Mouse (Mus musculus): ENCODE data around the gene Necab2. TPM values are rescaled to one million over a fixed set of nuclear protein-coding genes. Genes with fewer than 3 reads are reported as not detected.

The Necab2 gene
- total and polyA plus RNA-seq, 2 experiments from 2014 or later, result 56.1 to 58.5 TPM

DNA sequence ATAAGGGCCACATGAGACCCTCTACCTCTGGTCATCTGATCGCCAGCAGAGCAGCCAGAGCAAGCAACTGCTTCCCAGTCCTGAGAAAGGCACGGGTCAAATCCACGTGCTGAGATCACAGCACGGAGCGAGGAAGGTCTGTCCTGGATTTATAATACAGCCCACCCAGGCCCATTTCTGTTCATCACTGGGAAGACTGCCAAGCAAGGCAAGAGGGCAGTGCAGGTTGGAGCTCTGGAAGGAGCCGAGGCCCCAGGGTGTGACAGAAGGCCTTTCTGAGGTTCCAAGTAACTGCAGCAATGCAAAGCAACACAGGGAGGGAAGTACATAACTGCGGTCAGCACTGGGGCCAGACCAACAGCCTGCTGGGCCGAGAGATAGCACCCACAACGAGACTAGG, 64.0 kb downstream of the Necab2 start:
- H3K9ac ChIP-seq, result no peak overlapping the region
- H3K27me3 ChIP-seq (ENCODE audit: insufficient read depth, low read length), result no peaks in the 10 kb centered on the region
- no peaks in the 10 kb centered on the region for H3K4me1 ChIP-seq (ENCODE audit: insufficient read depth)
- no peak overlapping the region for H3K4me3 ChIP-seq (ENCODE audit: low read depth, low read length)
- peaks cover 92% of the 10 kb centered on the region for H3K36me3 ChIP-seq (ENCODE audit: insufficient read depth)
- no peaks in the 10 kb centered on the region for H3K9me3 ChIP-seq (ENCODE audit: low read length)
- DNase-seq, result no peak
- no peak overlapping the region for H3K4me2 ChIP-seq (ENCODE audit: low read depth)
- TF ChIP-seq CTCF (IDR thresholded peaks at IDR 0.05; ENCODE audit: low read depth), result no peak
- H3K27ac ChIP-seq (ENCODE audit: low read depth, low read length), result no peak overlapping the region
- 88% methylated on average over 9 of the region's 9 CpGs for WGBS
- ATAC-seq, result no peak

- Histone ChIP-seq H3K27me3 (ENCODE audit: insufficient read depth, low read length) (no peaks in the 10 kb centered on the region), H3K4me2 (ENCODE audit: low read depth) (no peak overlapping the region), H3K4me1 (ENCODE audit: insufficient read depth) (no peaks in the 10 kb centered on the region), H3K9ac (no peak overlapping the region), H3K4me3 (ENCODE audit: low read depth, low read length) (no peak overlapping the region), H3K36me3 (ENCODE audit: insufficient read depth) (peaks cover 90% of the 10 kb centered on the region), H3K9me3 (ENCODE audit: low read length) (no peaks in the 10 kb centered on the region), H3K27ac (ENCODE audit: low read depth, low read length) (no peak overlapping the region)
- no peak for DNase-seq
- 90% methylated on average over 7 of the region's 7 CpGs for WGBS
- no peak for ATAC-seq
- no peak for TF ChIP-seq CTCF (IDR thresholded peaks at IDR 0.05; ENCODE audit: low read depth)
These were observed 65.2 kb downstream of the Necab2 start for GRCm38 (mm10) chr8:119511722-119512121.

DNA sequence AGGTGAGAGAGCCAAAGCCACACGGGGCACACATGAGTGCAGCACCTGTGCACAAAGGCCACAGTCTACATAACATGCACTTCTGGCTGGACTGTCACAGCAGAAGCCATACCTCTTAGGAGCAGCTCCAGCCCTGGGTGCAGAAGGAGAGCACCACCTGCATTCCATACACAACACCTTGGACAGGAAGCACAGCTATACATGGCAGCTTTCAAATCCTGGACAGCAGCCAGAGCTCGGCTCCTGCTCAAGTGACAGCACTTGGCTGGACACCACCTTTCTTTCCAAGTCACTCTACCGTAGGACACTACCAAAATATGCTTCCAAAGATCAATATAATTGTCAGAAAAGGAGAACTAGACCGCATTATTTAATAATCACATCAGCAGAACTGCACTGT, 66.9 kb downstream of the Necab2 start:
- Histone ChIP-seq H3K4me1 (ENCODE audit: insufficient read depth) (no peaks in the 10 kb centered on the region), H3K4me3 (ENCODE audit: low read depth, low read length) (no peak overlapping the region), H3K27ac (ENCODE audit: low read depth, low read length) (no peak overlapping the region), H3K27me3 (ENCODE audit: insufficient read depth, low read length) (no peaks in the 10 kb centered on the region), H3K9ac (no peak overlapping the region), H3K9me3 (ENCODE audit: low read length) (no peaks in the 10 kb centered on the region), H3K36me3 (ENCODE audit: insufficient read depth) (peaks cover 94% of the 10 kb centered on the region), H3K4me2 (ENCODE audit: low read depth) (no peak overlapping the region)
- ATAC-seq (no peak), DNase-seq (no peak)
- TF ChIP-seq CTCF (IDR thresholded peaks at IDR 0.05; ENCODE audit: low read depth), result no peak
- 81% methylated on average over 4 of the region's 4 CpGs for WGBS

DNA sequence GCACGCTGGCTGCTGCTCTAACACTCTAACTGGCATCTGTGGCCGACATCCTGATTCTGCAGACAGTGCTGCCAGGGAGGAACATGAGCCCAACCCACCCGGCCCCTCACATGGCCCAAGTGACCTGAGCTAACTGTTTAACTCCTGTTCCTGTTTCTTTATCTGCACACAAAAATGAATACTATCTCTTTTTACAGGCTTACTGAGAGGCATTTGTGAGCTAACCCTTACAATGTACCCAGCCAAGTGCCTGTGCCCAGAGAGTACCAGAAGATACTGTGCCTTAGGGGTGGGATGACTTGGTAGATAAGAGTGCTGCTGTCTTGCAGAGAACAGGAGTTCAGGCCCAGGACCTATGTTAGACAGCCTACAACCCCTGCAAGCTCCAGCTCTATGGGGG, 68.4 kb downstream of the Necab2 start:
- Histone ChIP-seq H3K4me1 (ENCODE audit: insufficient read depth) (no peaks in the 10 kb centered on the region), H3K27me3 (ENCODE audit: insufficient read depth, low read length) (no peaks in the 10 kb centered on the region), H3K27ac (ENCODE audit: low read depth, low read length) (no peak overlapping the region), H3K4me3 (ENCODE audit: low read depth, low read length) (no peak overlapping the region), H3K9ac (no peak overlapping the region), H3K9me3 (ENCODE audit: low read length) (no peaks in the 10 kb centered on the region), H3K36me3 (ENCODE audit: insufficient read depth) (peaks cover 91% of the 10 kb centered on the region), H3K4me2 (ENCODE audit: low read depth) (no peak overlapping the region)
- no peak for TF ChIP-seq CTCF (IDR thresholded peaks at IDR 0.05; ENCODE audit: low read depth)
- ATAC-seq (no peak), DNase-seq (no peak)
- 83% methylated on average over 3 of the region's 3 CpGs for WGBS

DNA sequence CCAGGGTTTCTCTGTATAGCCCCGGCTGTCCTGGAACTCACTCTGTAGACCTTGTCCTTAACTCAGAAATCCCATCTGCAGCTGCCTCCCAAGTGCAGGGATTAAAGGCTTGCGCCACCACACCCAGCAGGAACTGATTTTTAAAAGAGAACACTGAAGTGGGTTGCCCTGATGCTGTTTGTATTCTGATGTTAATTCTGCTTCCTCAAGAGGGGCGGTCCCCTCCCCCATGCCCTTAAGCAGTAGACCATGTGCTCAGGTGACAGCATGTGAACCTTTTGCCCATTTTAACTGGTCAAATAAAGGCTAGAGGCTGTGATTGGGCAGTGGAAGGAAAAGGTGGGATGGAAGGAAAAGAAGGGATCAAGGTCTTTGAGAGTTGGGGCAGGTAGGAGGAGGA, 69.2 kb downstream of the Necab2 start:
- Histone ChIP-seq H3K36me3 (ENCODE audit: insufficient read depth) (peaks cover 91% of the 10 kb centered on the region), H3K27me3 (ENCODE audit: insufficient read depth, low read length) (no peaks in the 10 kb centered on the region), H3K9ac (no peak overlapping the region), H3K9me3 (ENCODE audit: low read length) (no peaks in the 10 kb centered on the region), H3K27ac (ENCODE audit: low read depth, low read length) (no peak overlapping the region), H3K4me1 (ENCODE audit: insufficient read depth) (no peaks in the 10 kb centered on the region), H3K4me3 (ENCODE audit: low read depth, low read length) (no peak overlapping the region), H3K4me2 (ENCODE audit: low read depth) (no peak overlapping the region)
- ATAC-seq (no peak), DNase-seq (no peak)
- no peak for TF ChIP-seq CTCF (IDR thresholded peaks at IDR 0.05; ENCODE audit: low read depth)
- WGBS, result 47% methylated on average over 3 of the region's 3 CpGs

GRCm38 (mm10) chr8:119516674-119517073, 70.2 kb downstream of the Necab2 start:
- Histone ChIP-seq H3K9ac (no peak overlapping the region), H3K4me1 (ENCODE audit: insufficient read depth) (no peaks in the 10 kb centered on the region), H3K27ac (ENCODE audit: low read depth, low read length) (no peak overlapping the region), H3K36me3 (ENCODE audit: insufficient read depth) (peaks cover 93% of the 10 kb centered on the region), H3K9me3 (ENCODE audit: low read length) (no peaks in the 10 kb centered on the region), H3K27me3 (ENCODE audit: insufficient read depth, low read length) (no peaks in the 10 kb centered on the region), H3K4me3 (ENCODE audit: low read depth, low read length) (no peak overlapping the region), H3K4me2 (ENCODE audit: low read depth) (no peak overlapping the region)
- ATAC-seq (no peak), DNase-seq (no peak)
- 41% methylated on average over 5 of the region's 5 CpGs for WGBS
- TF ChIP-seq CTCF (IDR thresholded peaks at IDR 0.05; ENCODE audit: low read depth), result no peak

DNA sequence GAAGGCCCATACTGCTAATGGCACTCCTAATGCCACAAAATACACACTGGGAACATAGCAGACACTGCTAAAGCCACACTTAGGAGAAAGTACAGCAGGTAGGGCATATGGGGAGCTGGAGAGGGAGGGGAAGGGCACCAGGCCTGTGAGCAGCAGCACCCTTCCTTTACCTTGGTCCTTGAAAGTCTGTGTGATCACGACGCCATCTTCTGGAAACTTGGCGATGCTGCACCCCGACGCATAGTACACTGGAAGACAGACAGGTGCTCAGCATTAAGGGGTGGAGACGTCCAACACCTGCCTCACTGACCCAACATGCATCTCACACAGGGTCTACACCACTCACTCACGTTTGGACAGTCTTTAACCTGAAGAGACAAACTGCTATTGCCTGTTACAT, 73.6 kb downstream of the Necab2 start:
- no peak for ATAC-seq
- no peak overlapping the region for H3K27ac ChIP-seq (ENCODE audit: low read depth, low read length)
- peak; percentile 25 for DNase-seq
- peaks cover 91% of the 10 kb centered on the region for H3K36me3 ChIP-seq (ENCODE audit: insufficient read depth)
- WGBS, result 70% methylated on average over 7 of the region's 7 CpGs
- H3K4me3 ChIP-seq (ENCODE audit: low read depth, low read length), result no peak overlapping the region
- H3K27me3 ChIP-seq (ENCODE audit: insufficient read depth, low read length), result no peaks in the 10 kb centered on the region
- H3K9me3 ChIP-seq (ENCODE audit: low read length), result no peaks in the 10 kb centered on the region
- peak; percentile 64 for TF ChIP-seq CTCF (IDR thresholded peaks at IDR 0.05; ENCODE audit: low read depth)
- no peak overlapping the region for H3K9ac ChIP-seq
- no peak overlapping the region for H3K4me2 ChIP-seq (ENCODE audit: low read depth)
- H3K4me1 ChIP-seq (ENCODE audit: insufficient read depth), result no peaks in the 10 kb centered on the region

Other genes starting within 250 kb of the Necab2 start
- gene Hsbp1, start 102.2 kb upstream of the Necab2 start, total RNA-seq (2014; rRNA removed), result 390 and 481 TPM in 2 replicates
- gene Hsbp1, start 102.2 kb upstream of the Necab2 start, polyA plus RNA-seq (2015; fragmentation: Nextera tagmentation; extraction: Ambion mirVana), result 972 and 1,071 TPM in 2 replicates
- 27.6 and 27.9 TPM in 2 replicates for gene Mlycd, start 51.8 kb upstream of the Necab2 start, total RNA-seq (2014; rRNA removed)
- gene Mlycd, start 51.8 kb upstream of the Necab2 start, polyA plus RNA-seq (2015; fragmentation: Nextera tagmentation; extraction: Ambion mirVana), result 20.3 and 21.3 TPM in 2 replicates
- gene Osgin1, start 12.6 kb upstream of the Necab2 start, total RNA-seq (2014; rRNA removed), result not detected in 2 replicates
- 0.12 and 0.19 TPM in 2 replicates for gene Osgin1, start 12.6 kb upstream of the Necab2 start, polyA plus RNA-seq (2015; fragmentation: Nextera tagmentation; extraction: Ambion mirVana)
- not detected in 2 replicates for gene Slc38a8, start 55.0 kb downstream of the Necab2 start, total RNA-seq (2014; rRNA removed)
- gene Slc38a8, start 55.0 kb downstream of the Necab2 start, polyA plus RNA-seq (2015; fragmentation: Nextera tagmentation; extraction: Ambion mirVana), result 0.12 TPM in 1 of 2 replicates, not detected in the other
- gene Mbtps1, start 112.0 kb downstream of the Necab2 start, total RNA-seq (2014; rRNA removed), result 72.4 and 75.5 TPM in 2 replicates
- gene Mbtps1, start 112.0 kb downstream of the Necab2 start, polyA plus RNA-seq (2015; fragmentation: Nextera tagmentation; extraction: Ambion mirVana), result 37.7 and 48.0 TPM in 2 replicates
- 144 and 158 TPM in 2 replicates for gene Hsdl1, start 128.5 kb downstream of the Necab2 start, total RNA-seq (2014; rRNA removed)
- gene Hsdl1, start 128.5 kb downstream of the Necab2 start, polyA plus RNA-seq (2015; fragmentation: Nextera tagmentation; extraction: Ambion mirVana), result 144 and 164 TPM in 2 replicates
- 0.08 TPM in 1 of 2 replicates, not detected in the other for gene Dnaaf1, start 128.5 kb downstream of the Necab2 start, total RNA-seq (2014; rRNA removed)
- gene Dnaaf1, start 128.5 kb downstream of the Necab2 start, polyA plus RNA-seq (2015; fragmentation: Nextera tagmentation; extraction: Ambion mirVana), result 0.38 and 0.98 TPM in 2 replicates
- 17.6 and 21.1 TPM in 2 replicates for gene Taf1c, start 158.5 kb downstream of the Necab2 start, total RNA-seq (2014; rRNA removed)
- gene Taf1c, start 158.5 kb downstream of the Necab2 start, polyA plus RNA-seq (2015; fragmentation: Nextera tagmentation; extraction: Ambion mirVana), result 10.1 and 10.9 TPM in 2 replicates
- not detected in 2 replicates for gene Adad2, start 166.0 kb downstream of the Necab2 start, total RNA-seq (2014; rRNA removed)
- 0.09 and 0.16 TPM in 2 replicates for gene Adad2, start 166.0 kb downstream of the Necab2 start, polyA plus RNA-seq (2015; fragmentation: Nextera tagmentation; extraction: Ambion mirVana)
- gene Kcng4, start 189.0 kb downstream of the Necab2 start, total RNA-seq (2014; rRNA removed), result 0.38 and 1.5 TPM in 2 replicates
- 0.34 and 0.90 TPM in 2 replicates for gene Kcng4, start 189.0 kb downstream of the Necab2 start, polyA plus RNA-seq (2015; fragmentation: Nextera tagmentation; extraction: Ambion mirVana)
- gene Wfdc1, start 219.6 kb downstream of the Necab2 start, total RNA-seq (2014; rRNA removed), result 8.6 and 8.9 TPM in 2 replicates
- gene Wfdc1, start 219.6 kb downstream of the Necab2 start, polyA plus RNA-seq (2015; fragmentation: Nextera tagmentation; extraction: Ambion mirVana), result 8.3 and 9.0 TPM in 2 replicates

All from forebrain, postnatal 0 days (tissue).